Mouse (Mus musculus): ENCODE data around the gene Olfr1062.
"Not testable (repeated sequence)": the region's sequence is repeated elsewhere in the genome, so short reads cannot be mapped to it uniquely, and the experiment has no call there.

DNA sequence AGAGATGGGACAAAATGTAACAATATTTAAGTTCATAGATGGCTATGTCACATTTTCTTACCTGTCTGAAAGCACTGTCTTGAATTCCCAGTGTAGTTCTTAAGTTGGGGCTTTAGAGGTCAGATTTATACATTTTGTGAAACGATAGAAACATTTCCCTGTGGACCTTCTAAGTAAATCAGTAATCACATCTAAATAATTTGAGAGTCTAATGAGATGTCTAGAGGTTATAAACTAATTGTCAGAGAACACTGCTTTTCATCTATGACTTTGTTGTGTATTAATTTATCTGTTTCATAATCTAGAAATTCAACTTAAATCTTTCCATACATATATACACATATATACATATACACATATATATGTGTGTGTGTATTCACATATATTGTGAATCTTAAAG lies 23.9 kb upstream of the Olfr1062 start, which contains the start of gene Olfr1065:
- not testable (repeated sequence) for TF ChIP-seq POLR2A (IDR thresholded peaks at IDR 0.05; ENCODE audit: borderline replicate concordance, extremely low read depth, low read depth, low read length); CTCF (IDR thresholded peaks at IDR 0.05; ENCODE audit: insufficient read depth, low read length)

Measured in lung, adult 2 months (tissue).